Mouse (Mus musculus): Measurements from ENCODE around the gene Nsrp1.
"Not testable (repeated sequence)": the region's sequence is repeated elsewhere in the genome, so short reads cannot be mapped to it uniquely, and the experiment has no call there.

- not testable (repeated sequence) for TF ChIP-seq POLR2A (IDR thresholded peaks at IDR 0.05; ENCODE audit: borderline replicate concordance, extremely low read depth, insufficient read depth, insufficient read length, poor library complexity, severe bottlenecking); CTCF (IDR thresholded peaks at IDR 0.05; ENCODE audit: borderline replicate concordance, extremely low read depth, insufficient read depth, insufficient read length)
Measured at GRCm38 (mm10) chr11:77077331-77077730, 904 bp downstream of the Nsrp1 start.
